Mouse (Mus musculus) kidney, postnatal 0 days (tissue): ENCODE data around the gene Disp3. TPM values are rescaled to one million over a fixed set of nuclear protein-coding genes. Genes with fewer than 3 reads are reported as not detected.

Experiments
- ATAC-seq: fragments of 200-750 bp; cut with Nextera tagmentation; replicated peaks from 2 replicates; pipeline ENCODE4 v1.8.0; 2017; ENCODE audit warnings: low read depth, moderate number of reproducible peaks, moderate TSS enrichment, moderate library complexity; ENCODE audit not compliant: low FRiP score
- DNase-seq: peaks from one replicate; pipeline ENCODE4 v3.0.0-alpha.2; 2016; ENCODE audit warnings: low spot score
- H3K27ac ChIP-seq: fragments of 300-500 bp; sonication (generic); 2 replicates; pipeline ENCODE4 v1.5.1; 2014; ENCODE audit warnings: mild to moderate bottlenecking
- H3K27me3 ChIP-seq: fragments of 300-500 bp; sonication (generic); 2 replicates; pipeline ENCODE4 v1.6.1; 2014; ENCODE audit warnings: low read length, mixed read lengths; ENCODE audit not compliant: insufficient read depth
- H3K36me3 ChIP-seq: fragments of 300-500 bp; sonication (generic); 2 replicates; pipeline ENCODE4 v1.6.1; 2014; ENCODE audit warnings: low read length, mixed read lengths; ENCODE audit not compliant: insufficient read depth
- H3K4me1 ChIP-seq: fragments of 300-500 bp; sonication (generic); replicated peaks from 2 replicates; pipeline ENCODE4 v1.6.1; 2014; ENCODE audit warnings: antibody characterized with exemption, low read length, mixed read lengths; ENCODE audit not compliant: insufficient read depth
- H3K4me2 ChIP-seq: fragments of 300-500 bp; sonication (generic); 2 replicates; pipeline ENCODE4 v1.6.1; 2014; ENCODE audit warnings: mild to moderate bottlenecking, low read length, moderate library complexity, mixed read lengths
- H3K4me3 ChIP-seq: fragments of 300-500 bp; sonication (generic); replicated peaks from 2 replicates; pipeline ENCODE4 v1.5.1; 2014; ENCODE audit warnings: low read depth, low read length
- H3K9ac ChIP-seq: fragments of 300-500 bp; sonication (generic); 2 replicates; pipeline ENCODE4 v1.6.1; 2014; ENCODE audit warnings: low read depth, low read length
- H3K9me3 ChIP-seq: fragments of 300-500 bp; sonication (generic); replicated peaks from 2 replicates; pipeline ENCODE4 v1.6.1; 2016; ENCODE audit warnings: low read length, inconsistent platforms, mixed read lengths
- CTCF ChIP-seq: IDR thresholded peaks from 2 replicates; pipeline ENCODE4 v1.5.1; 2016; ENCODE audit warnings: antibody characterized with exemption, low read depth, mild to moderate bottlenecking, moderate library complexity
- WGBS: fragments of 180-500 bp; shearing (Covaris S2); extraction: QIAGEN DNeasy Blood & Tissue Kit; methylation state at CpG from one replicate; pipeline ENCODE4 v1.1.7; 2014; 5-methylcytosine and 5-hydroxymethylcytosine counted together
- polyA plus RNA-seq: library from polyadenylated mRNA; unstranded; fragments of >200 nt; fragmentation: Nextera tagmentation; extraction: Ambion mirVana; gene quantifications from 2 replicates; pipeline ENCODE4 v1.2.1, GENCODE M21; 2015

Disp3 gene
- polyA plus RNA-seq, 1 experiment from 2014 or later = 0.21 TPM

DNA sequence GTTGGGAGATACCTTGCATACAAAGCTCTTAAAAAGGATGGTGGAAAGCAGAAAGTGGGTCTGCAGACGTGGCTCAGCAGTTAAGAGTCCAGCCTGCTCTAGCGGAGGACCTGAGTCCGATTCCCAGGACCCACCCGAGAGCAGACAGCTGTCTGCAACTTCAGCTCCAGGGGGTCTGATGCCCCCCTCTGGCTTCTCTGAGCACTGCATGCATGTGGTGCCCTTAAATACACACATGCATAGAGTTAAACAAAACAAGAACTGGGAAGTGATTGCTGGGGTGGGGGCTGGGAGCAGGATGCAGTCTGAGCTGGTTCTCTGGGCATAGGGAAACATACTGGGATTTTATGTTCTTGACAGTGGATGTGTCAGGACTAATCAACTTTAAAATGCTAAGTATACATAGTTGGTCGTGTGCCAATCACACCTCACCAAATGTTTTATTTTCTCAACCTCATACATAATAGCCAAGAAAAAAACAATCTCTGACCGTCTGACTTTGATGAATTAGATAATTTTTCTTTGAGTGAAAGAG is 20.7 kb downstream of the Disp3 start:
- no peak overlapping the region for H3K9ac ChIP-seq
- H3K27ac ChIP-seq = no peak overlapping the region
- H3K9me3 ChIP-seq = no peaks in the 10 kb centered on the region
- TF ChIP-seq CTCF = no peak
- 85% methylated on average over 6 of the region's 6 CpGs for WGBS
- H3K4me1 ChIP-seq = no peaks in the 10 kb centered on the region
- H3K4me2 ChIP-seq = no peak overlapping the region
- no peaks in the 10 kb centered on the region for H3K36me3 ChIP-seq
- no peak overlapping the region for H3K4me3 ChIP-seq
- no peak for ATAC-seq
- peaks cover 8% of the 10 kb centered on the region for H3K27me3 ChIP-seq
- DNase-seq = no peak

DNA sequence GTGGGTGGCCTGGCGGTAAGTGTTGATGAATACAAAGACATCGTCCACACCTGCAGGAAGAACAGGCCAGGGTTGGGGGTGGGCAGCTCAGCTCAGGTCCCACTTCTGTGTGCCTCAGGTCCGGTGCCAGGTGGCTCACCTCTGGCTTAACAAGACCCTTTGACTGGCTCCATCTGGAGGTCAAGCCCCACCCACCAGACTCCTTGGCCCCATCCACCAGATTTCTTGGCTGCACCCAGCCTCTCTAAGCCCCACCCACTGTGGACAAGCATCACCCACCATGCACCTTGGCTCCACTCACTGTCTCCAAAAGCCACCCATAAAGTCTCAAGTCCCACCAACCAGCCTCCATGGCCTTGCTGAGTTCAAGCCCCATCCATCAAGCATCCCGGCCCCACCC is 27.8 kb downstream of the Disp3 start:
- H3K36me3 ChIP-seq = no peaks in the 10 kb centered on the region
- no peak overlapping the region for H3K9ac ChIP-seq
- no peak for ATAC-seq
- 87% methylated on average over 4 of the region's 4 CpGs for WGBS
- H3K4me2 ChIP-seq = no peak overlapping the region
- no peak for TF ChIP-seq CTCF
- no peaks in the 10 kb centered on the region for H3K4me1 ChIP-seq
- H3K27me3 ChIP-seq = no peaks in the 10 kb centered on the region
- DNase-seq = no peak
- H3K4me3 ChIP-seq = no peak overlapping the region
- no peak overlapping the region for H3K27ac ChIP-seq
- no peaks in the 10 kb centered on the region for H3K9me3 ChIP-seq

DNA sequence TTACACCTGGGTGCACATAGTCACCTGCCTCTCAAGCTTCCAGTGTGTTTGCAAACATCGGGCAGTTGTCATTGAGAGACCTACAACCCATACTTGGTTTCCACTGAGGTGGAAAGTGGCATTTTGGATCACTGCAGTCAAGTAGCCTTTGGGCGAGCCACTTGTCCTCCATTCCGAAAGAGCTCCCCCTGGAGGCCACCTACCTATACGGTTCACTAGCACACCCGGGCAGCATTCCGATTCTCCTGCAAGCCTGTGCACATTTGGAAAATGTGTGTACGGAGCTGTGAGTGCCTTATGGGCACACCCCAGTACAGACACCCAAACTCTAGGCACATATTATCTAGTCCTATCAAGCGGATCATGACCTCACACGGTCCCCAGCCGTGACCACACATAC is 38.4 kb downstream of the Disp3 start:
- WGBS = 44% methylated on average over 10 of the region's 10 CpGs
- no peak overlapping the region for H3K4me3 ChIP-seq
- H3K9ac ChIP-seq = no peak overlapping the region
- TF ChIP-seq CTCF = peak; percentile 19; the same call in 1 of the 2 replicates
- no peak for DNase-seq
- H3K9me3 ChIP-seq = no peaks in the 10 kb centered on the region
- H3K4me1 ChIP-seq = no peaks in the 10 kb centered on the region
- H3K27me3 ChIP-seq = no peaks in the 10 kb centered on the region
- ATAC-seq = no peak
- H3K27ac ChIP-seq = no peak overlapping the region
- H3K36me3 ChIP-seq = no peaks in the 10 kb centered on the region
- no peak overlapping the region for H3K4me2 ChIP-seq

DNA sequence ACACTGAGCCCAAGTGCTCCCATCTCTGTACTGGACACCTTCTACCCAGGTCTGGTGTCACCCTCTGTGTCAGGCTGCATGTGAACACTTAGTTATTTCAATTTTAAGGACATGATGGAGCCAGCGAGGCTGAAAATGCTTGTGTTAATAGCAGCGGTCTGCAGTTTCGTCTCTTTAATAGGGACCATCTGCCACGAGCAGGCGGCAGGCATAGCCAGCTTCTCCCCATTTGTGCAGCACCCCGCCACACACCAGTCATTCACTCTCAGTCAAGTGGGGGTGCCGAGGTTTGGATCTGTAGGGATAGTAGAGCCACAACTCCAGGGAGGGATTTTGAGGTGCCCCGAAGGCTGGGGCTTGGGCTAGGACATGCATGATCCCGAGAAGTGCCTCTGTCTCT is 47.4 kb downstream of the Disp3 start:
- ATAC-seq = no peak
- DNase-seq = no peak
- Histone ChIP-seq H3K9ac (no peak overlapping the region), H3K9me3 (no peaks in the 10 kb centered on the region), H3K4me3 (no peak overlapping the region), H3K27me3 (no peaks in the 10 kb centered on the region), H3K27ac (no peak overlapping the region), H3K4me2 (no peak overlapping the region), H3K36me3 (no peaks in the 10 kb centered on the region), H3K4me1 (no peaks in the 10 kb centered on the region)
- no peak for TF ChIP-seq CTCF
- 80% methylated on average over 9 of the region's 9 CpGs for WGBS

DNA sequence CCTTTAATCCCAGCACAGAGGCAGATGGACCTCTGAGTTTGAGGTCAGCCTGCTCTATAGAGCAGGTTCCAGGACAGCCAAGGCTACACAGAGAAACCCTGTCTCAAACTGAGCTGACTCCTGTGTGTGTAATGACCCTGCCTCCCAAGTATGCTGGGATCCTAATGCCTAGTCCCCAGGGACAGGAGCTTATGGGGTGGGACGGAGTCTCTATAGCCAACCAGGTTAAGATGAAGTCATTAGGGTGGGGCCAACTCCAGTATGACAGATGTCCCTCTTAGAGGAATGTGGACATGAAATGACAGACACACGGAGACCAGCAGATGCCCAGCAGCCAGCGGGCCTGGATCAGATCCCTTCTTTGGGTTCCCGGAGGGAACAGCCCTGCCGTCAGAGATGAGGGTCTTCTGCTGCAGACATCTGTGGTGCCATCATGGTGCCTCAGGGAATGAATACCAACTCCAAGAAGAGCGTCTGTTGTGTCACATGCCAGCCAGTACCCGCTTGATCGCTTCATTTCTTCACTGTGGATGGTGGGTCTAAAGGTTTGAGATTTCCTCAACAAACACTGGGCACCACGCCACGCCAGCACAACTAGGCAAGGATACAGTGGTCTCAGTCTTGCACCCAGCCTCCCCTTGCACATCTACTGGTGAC is 48.2 kb downstream of the Disp3 start:
- WGBS = 91% methylated on average over 10 of the region's 10 CpGs
- Histone ChIP-seq H3K27ac (no peak overlapping the region), H3K4me3 (no peak overlapping the region), H3K9me3 (no peaks in the 10 kb centered on the region), H3K4me1 (no peaks in the 10 kb centered on the region), H3K27me3 (no peaks in the 10 kb centered on the region), H3K9ac (no peak overlapping the region), H3K4me2 (no peak overlapping the region), H3K36me3 (no peaks in the 10 kb centered on the region)
- no peak for TF ChIP-seq CTCF
- no peak for DNase-seq
- no peak for ATAC-seq

DNA sequence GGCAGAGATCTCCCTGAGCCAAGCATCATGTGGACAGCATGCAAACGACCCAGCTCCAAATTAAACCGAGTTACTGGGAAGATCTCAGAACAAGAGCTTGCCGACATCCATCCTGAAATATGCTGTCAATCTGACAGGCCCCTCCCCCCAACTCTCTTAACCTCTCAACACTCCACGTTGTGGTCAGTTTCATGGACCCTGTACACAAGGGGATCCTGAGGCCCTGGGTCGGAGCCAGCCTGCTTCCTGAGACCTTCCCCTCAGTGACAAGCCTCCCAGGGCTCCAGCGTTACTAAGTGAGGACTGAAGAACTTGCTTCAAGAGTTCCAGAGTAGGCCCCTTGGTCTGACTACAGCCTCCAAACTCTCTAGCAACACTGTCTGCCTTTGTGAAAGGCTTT is 48.8 kb downstream of the Disp3 start:
- TF ChIP-seq CTCF = no peak
- Histone ChIP-seq H3K4me3 (no peak overlapping the region), H3K9ac (no peak overlapping the region), H3K36me3 (no peaks in the 10 kb centered on the region), H3K4me1 (no peaks in the 10 kb centered on the region), H3K9me3 (no peaks in the 10 kb centered on the region), H3K27me3 (no peaks in the 10 kb centered on the region), H3K4me2 (no peak overlapping the region), H3K27ac (no peak overlapping the region)
- ATAC-seq (no peak), DNase-seq (no peak)
- 53% methylated on average over 6 of the region's 6 CpGs for WGBS

DNA sequence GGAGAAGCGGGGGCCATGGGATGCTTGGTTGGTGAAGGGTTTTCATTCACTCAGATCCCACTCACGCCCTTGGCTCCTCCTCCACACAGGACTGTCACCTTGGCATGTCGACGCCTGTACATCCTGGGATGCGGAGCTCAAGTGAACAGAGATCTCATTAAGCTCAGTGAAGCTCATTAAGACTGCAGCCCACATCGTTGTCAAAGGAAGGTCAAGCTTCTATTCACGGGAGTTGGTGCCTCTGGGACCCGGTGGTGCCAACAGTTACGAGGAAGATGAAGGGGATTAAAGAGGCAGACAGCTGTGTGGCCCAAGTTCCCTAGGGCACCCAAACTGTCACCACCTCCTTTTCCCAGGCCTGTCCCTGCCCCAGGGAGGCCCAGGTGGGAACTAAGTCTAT is 49.5 kb downstream of the Disp3 start:
- no peak for TF ChIP-seq CTCF
- H3K9ac ChIP-seq = no peak overlapping the region
- ATAC-seq (no peak), DNase-seq (peak; percentile 8)
- no peak overlapping the region for H3K4me3 ChIP-seq
- H3K27ac ChIP-seq = no peak overlapping the region
- no peaks in the 10 kb centered on the region for H3K27me3 ChIP-seq
- 39% methylated on average over 9 of the region's 9 CpGs for WGBS
- H3K4me1 ChIP-seq = no peaks in the 10 kb centered on the region
- no peaks in the 10 kb centered on the region for H3K36me3 ChIP-seq
- no peak overlapping the region for H3K4me2 ChIP-seq
- no peaks in the 10 kb centered on the region for H3K9me3 ChIP-seq
